Mouse (Mus musculus): ENCODE results near the gene Tgm7.

DNA sequence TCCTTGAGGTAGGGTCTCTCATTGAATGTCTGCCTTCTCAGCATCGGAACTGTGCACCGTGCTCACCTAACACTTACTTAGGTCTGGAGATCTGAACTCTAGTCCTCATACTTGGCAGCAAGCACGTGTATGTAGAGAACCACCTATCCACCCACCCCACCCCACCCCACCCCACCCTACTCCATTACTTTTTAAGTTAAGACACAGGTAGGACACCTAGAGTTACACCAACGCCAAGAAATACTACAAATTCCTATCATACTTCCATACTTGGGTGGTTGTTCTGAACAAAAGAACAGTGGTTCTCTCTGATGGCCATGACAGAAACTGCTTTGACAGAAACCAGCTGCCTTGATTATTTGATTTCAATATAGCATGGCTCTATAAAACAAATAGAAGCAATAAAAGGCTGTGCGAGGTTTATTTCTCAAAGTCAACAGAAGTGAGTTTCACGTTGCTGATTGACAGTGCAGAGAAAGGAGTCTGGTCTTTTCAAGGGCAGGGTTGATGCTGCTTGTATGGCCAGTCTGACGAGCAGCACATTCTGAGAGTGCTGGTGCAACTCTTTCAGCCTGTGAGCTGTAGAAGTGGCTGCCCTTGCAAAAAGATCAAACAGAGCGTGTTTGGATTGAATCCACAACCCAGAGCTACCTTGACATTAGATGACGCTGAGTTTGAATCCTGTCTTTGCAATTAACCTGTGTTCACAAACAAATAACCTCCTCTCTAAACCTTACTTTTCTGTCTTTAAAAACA is 19.4 kb upstream of the Tgm7 start:
- TF ChIP-seq POLR2A (IDR thresholded peaks at IDR 0.05; ENCODE audit: insufficient read length, low read depth) (no peak), SRF (IDR thresholded peaks at IDR 0.05; ENCODE audit: control insufficient read depth, insufficient read length, low read depth) (no peak), E2F4 (IDR thresholded peaks at IDR 0.05; ENCODE audit: insufficient read depth) (no peak), MYOG (IDR thresholded peaks at IDR 0.05; ENCODE audit: control insufficient read depth in 1 of 3, insufficient read depth in 1 of 3, insufficient read length in 2 of 3, low read depth in 2 of 3) (no peak), CEBPB (IDR thresholded peaks at IDR 0.05; ENCODE audit: insufficient read depth, poor library complexity, severe bottlenecking) (no peak), USF1 (IDR thresholded peaks at IDR 0.05; ENCODE audit: low read depth) (no peak), REST (IDR thresholded peaks at IDR 0.05; ENCODE audit: insufficient read depth, insufficient read length) (no peak), MAX (IDR thresholded peaks at IDR 0.05; ENCODE audit: low read depth) (no peak), MYOD1 (IDR thresholded peaks at IDR 0.05; ENCODE audit: control insufficient read depth in 1 of 3, insufficient read length in 2 of 3, low read depth in 2 of 3) (no peak), TCF12 (IDR thresholded peaks at IDR 0.05; ENCODE audit: insufficient read depth, poor library complexity, severe bottlenecking) (no peak), TCF3 (IDR thresholded peaks at IDR 0.05; ENCODE audit: insufficient read length, low read depth) (no peak)

Measured in myocyte (in vitro differentiated cells).